ENCODE assay signal across 13 mouse cellular contexts in genomic region chr3:28013441-28013840, GRCm38 (mm10).
"Had no signal": no experiment of that assay in that cellular context is flagged by ENCODE, and none has a peak within 500 bp of the region (broad histone marks: within the 10 kb centered on the region; RNA-seq: fewer than 3 reads in every experiment).

No protein-coding gene starts in this region.

- H3K36me3 ChIP-seq: limb, embryonic 13.5 days; midbrain, embryonic 12.5 days; neural tube, embryonic 13.5 days; stomach, embryonic 15.5 days had no signal

- H3K4me1 ChIP-seq: limb, embryonic 13.5 days; midbrain, embryonic 12.5 days; stomach, embryonic 15.5 days had no signal

- H3K9ac ChIP-seq: limb, embryonic 13.5 days; liver, embryonic 14.5 days; midbrain, embryonic 12.5 days; neural tube, embryonic 13.5 days; stomach, embryonic 15.5 days had no signal

- H3K9me3 ChIP-seq: limb, embryonic 13.5 days; stomach, embryonic 15.5 days had no signal

- H3K4me2 ChIP-seq: limb, embryonic 13.5 days; midbrain, embryonic 12.5 days; neural tube, embryonic 13.5 days; stomach, embryonic 15.5 days had no signal

- DNase-seq: kidney, adult 11 months; kidney, postnatal 10 days; layer of hippocampus, postnatal 36 days; lung, adult 18-20 months; retina, postnatal 1 day; right cerebral cortex, postnatal 4 days; thymus, adult 18-20 months; thymus, postnatal 14 days had no signal

- H3K27ac ChIP-seq: limb, embryonic 13.5 days; liver, embryonic 14.5 days; midbrain, embryonic 12.5 days; neural tube, embryonic 13.5 days; stomach, embryonic 15.5 days had no signal

- H3K4me3 ChIP-seq: limb, embryonic 13.5 days; midbrain, embryonic 12.5 days; neural tube, embryonic 13.5 days; stomach, embryonic 15.5 days had no signal

- H3K27me3 ChIP-seq: limb, embryonic 13.5 days; midbrain, embryonic 12.5 days; neural tube, embryonic 13.5 days; stomach, embryonic 15.5 days had no signal
